Mouse (Mus musculus): ENCODE results near the gene Mipep. TPM values are rescaled to one million over a fixed set of nuclear protein-coding genes. Genes with fewer than 3 reads are reported as not detected.

Mipep gene
- polyA plus RNA-seq, 1 experiment from 2014 or later: 20.2 TPM

DNA sequence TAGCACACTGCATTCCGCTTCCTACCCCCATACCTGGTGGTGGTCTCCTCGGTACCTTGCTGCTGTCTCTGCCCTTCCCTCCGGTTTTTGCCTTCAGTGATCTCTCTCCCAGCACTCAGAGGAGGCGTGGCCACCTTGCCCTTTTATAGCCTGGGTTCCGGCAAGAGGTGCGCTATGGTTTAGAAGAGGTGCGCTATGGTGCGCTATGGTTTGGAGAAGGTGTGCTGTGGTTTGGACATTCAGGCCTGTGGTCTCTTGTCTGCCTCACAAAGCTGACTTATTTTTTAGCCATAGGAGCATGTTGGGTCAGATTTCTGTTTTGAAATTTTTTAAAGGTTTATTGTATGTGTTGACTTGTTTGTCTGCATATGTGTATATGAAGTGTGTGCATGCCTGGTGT lies 25.5 kb downstream of the Mipep start:
- no peak overlapping the region for H3K27ac ChIP-seq (replicated peaks)
- H3K36me3 ChIP-seq: peaks cover 10% of the 10 kb centered on the region; the same call in 1 of the 2 replicates
- no peak overlapping the region for H3K9ac ChIP-seq
- H3K27me3 ChIP-seq: no peaks in the 10 kb centered on the region
- no peak overlapping the region for H3K4me2 ChIP-seq
- no peak overlapping the region for H3K4me3 ChIP-seq
- WGBS: 91% methylated on average over 8 of the region's 8 CpGs
- no peaks in the 10 kb centered on the region for H3K4me1 ChIP-seq (replicated peaks)
- no peak for ATAC-seq (ENCODE audit: low FRiP score, low read depth)
- H3K9me3 ChIP-seq: no peaks in the 10 kb centered on the region

- H3K4me1 ChIP-seq (replicated peaks): no peaks in the 10 kb centered on the region
- H3K4me3 ChIP-seq: no peak overlapping the region
- H3K36me3 ChIP-seq: peaks cover 9% of the 10 kb centered on the region; the same call in 1 of the 2 replicates
- no peaks in the 10 kb centered on the region for H3K27me3 ChIP-seq
- H3K9me3 ChIP-seq: no peaks in the 10 kb centered on the region
- WGBS: 94% methylated on average over 4 of the region's 4 CpGs
- ATAC-seq (ENCODE audit: low FRiP score, low read depth): no peak
- H3K9ac ChIP-seq: no peak overlapping the region
- no peak overlapping the region for H3K4me2 ChIP-seq
- no peak overlapping the region for H3K27ac ChIP-seq (replicated peaks)
These were observed 27.2 kb downstream of the Mipep start for GRCm38 (mm10) chr14:60811547-60811946.

GRCm38 (mm10) chr14:60815098-60815497 lies 30.7 kb downstream of the Mipep start:
- Histone ChIP-seq H3K4me2 (no peak overlapping the region), H3K4me1 (replicated peaks) (no peaks in the 10 kb centered on the region), H3K27me3 (no peaks in the 10 kb centered on the region), H3K4me3 (no peak overlapping the region), H3K9ac (no peak overlapping the region), H3K27ac (replicated peaks) (no peak overlapping the region), H3K9me3 (no peaks in the 10 kb centered on the region), H3K36me3 (peaks cover 9% of the 10 kb centered on the region; the same call in 1 of the 2 replicates)
- 95% methylated on average over 5 of the region's 5 CpGs for WGBS
- no peak for ATAC-seq (ENCODE audit: low FRiP score, low read depth)

DNA sequence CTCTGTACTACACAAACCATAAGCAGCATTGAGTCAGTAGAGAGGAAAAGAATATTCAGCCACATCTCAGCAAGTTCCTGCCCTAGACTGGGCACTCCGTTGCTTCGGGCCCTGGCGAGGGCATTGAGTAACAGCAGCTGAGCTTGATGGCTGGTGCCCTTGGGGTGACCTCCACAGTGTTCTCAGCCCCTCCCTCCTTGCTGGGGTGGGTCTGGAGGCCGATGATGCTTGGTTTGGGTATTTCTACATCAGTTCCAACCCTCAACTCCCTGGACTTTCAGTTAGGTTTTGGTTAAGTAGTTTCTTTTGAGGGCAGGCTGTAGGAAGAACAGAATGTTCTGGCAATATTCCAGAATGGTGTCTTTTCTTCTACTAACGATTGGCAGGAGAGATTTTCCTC lies 33.7 kb downstream of the Mipep start:
- no peaks in the 10 kb centered on the region for H3K27me3 ChIP-seq
- H3K4me1 ChIP-seq (replicated peaks): no peaks in the 10 kb centered on the region
- H3K9ac ChIP-seq: no peak overlapping the region
- H3K36me3 ChIP-seq: peaks cover 6% of the 10 kb centered on the region; the same call in 1 of the 2 replicates
- no peak overlapping the region for H3K27ac ChIP-seq (replicated peaks)
- no peak for ATAC-seq (ENCODE audit: low FRiP score, low read depth)
- no peaks in the 10 kb centered on the region for H3K9me3 ChIP-seq
- no peak overlapping the region for H3K4me2 ChIP-seq
- no peak overlapping the region for H3K4me3 ChIP-seq
- 84% methylated on average over 5 of the region's 5 CpGs for WGBS

- Histone ChIP-seq H3K9ac (no peak overlapping the region), H3K36me3 (peaks cover 34% of the 10 kb centered on the region), H3K9me3 (no peaks in the 10 kb centered on the region), H3K4me3 (no peak overlapping the region), H3K27ac (replicated peaks) (no peak overlapping the region), H3K4me2 (no peak overlapping the region), H3K27me3 (no peaks in the 10 kb centered on the region), H3K4me1 (replicated peaks) (no peaks in the 10 kb centered on the region)
- ATAC-seq (ENCODE audit: low FRiP score, low read depth): no peak
- 94% methylated on average over 2 of the region's 2 CpGs for WGBS
These were observed 45.7 kb downstream of the Mipep start for GRCm38 (mm10) chr14:60830096-60830495.

GRCm38 (mm10) chr14:60836709-60837108 lies 52.3 kb downstream of the Mipep start:
- no peak for ATAC-seq (ENCODE audit: low FRiP score, low read depth)
- Histone ChIP-seq H3K9ac (no peak overlapping the region), H3K27ac (replicated peaks) (no peak overlapping the region), H3K4me1 (replicated peaks) (no peaks in the 10 kb centered on the region), H3K4me3 (no peak overlapping the region), H3K27me3 (no peaks in the 10 kb centered on the region), H3K4me2 (no peak overlapping the region), H3K36me3 (peaks cover 16% of the 10 kb centered on the region), H3K9me3 (no peaks in the 10 kb centered on the region)
- 44% methylated on average over 6 of the region's 6 CpGs for WGBS

DNA sequence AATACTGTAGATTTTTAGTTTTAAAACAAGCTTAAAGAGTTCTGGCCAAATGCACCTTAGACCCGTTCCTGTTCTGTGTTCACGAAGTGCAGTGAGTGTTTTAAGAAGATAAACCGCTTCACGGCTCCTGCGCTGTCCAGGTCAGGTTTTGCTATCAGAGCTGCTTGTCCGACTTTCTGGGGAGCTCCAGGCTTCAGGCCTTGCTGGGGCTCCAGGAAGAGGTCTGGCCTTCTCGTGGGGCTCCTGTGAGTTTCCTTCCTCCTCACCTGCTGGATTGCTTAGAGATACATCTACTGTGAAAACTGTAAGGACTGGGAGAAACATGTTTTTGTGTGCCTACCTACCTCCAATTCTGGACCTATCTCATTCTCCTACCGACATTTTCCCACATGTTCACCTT lies 55.3 kb downstream of the Mipep start:
- H3K9ac ChIP-seq: no peak overlapping the region
- H3K36me3 ChIP-seq: peaks cover under 1% of the 10 kb centered on the region; the same call in 1 of the 2 replicates
- no peaks in the 10 kb centered on the region for H3K27me3 ChIP-seq
- ATAC-seq (ENCODE audit: low FRiP score, low read depth): no peak
- no peaks in the 10 kb centered on the region for H3K4me1 ChIP-seq (replicated peaks)
- no peaks in the 10 kb centered on the region for H3K9me3 ChIP-seq
- WGBS: 92% methylated on average over 8 of the region's 8 CpGs
- H3K4me2 ChIP-seq: no peak overlapping the region
- no peak overlapping the region for H3K4me3 ChIP-seq
- H3K27ac ChIP-seq (replicated peaks): no peak overlapping the region

- Histone ChIP-seq H3K36me3 (peaks cover 12% of the 10 kb centered on the region; the same call in 1 of the 2 replicates), H3K4me1 (replicated peaks) (no peaks in the 10 kb centered on the region), H3K4me2 (no peak overlapping the region), H3K27me3 (no peaks in the 10 kb centered on the region), H3K9me3 (no peaks in the 10 kb centered on the region), H3K27ac (replicated peaks) (no peak overlapping the region), H3K9ac (no peak overlapping the region), H3K4me3 (no peak overlapping the region)
- 74% methylated on average over 14 of the region's 14 CpGs for WGBS
- no peak for ATAC-seq (ENCODE audit: low FRiP score, low read depth)
These were observed 57.7 kb downstream of the Mipep start for GRCm38 (mm10) chr14:60841977-60842659.

DNA sequence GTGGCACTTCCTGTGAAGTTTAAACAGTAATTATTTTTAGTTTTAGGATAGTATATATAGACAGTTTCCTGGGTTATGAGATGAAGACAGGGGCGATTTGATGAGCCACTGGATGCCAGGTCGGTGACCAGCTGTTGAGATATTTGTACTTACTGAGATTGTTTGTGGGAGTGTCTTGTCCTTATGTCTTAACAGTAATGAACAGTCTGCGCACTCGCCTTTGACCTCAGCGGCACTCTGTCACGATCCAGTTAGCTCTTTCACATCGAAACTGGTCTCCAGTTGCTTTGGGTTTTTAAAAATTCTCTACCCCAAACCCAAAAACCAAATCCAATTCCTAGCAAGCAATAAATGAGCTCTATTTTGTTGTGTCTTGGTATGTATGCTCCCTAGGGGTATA lies 59.2 kb downstream of the Mipep start:
- no peak overlapping the region for H3K4me2 ChIP-seq
- no peak overlapping the region for H3K4me3 ChIP-seq
- peaks cover 18% of the 10 kb centered on the region for H3K36me3 ChIP-seq
- H3K27me3 ChIP-seq: no peaks in the 10 kb centered on the region
- no peak overlapping the region for H3K9ac ChIP-seq
- ATAC-seq (ENCODE audit: low FRiP score, low read depth): no peak
- 90% methylated on average over 7 of the region's 7 CpGs for WGBS
- no peaks in the 10 kb centered on the region for H3K9me3 ChIP-seq
- no peaks in the 10 kb centered on the region for H3K4me1 ChIP-seq (replicated peaks)
- H3K27ac ChIP-seq (replicated peaks): no peak overlapping the region

DNA sequence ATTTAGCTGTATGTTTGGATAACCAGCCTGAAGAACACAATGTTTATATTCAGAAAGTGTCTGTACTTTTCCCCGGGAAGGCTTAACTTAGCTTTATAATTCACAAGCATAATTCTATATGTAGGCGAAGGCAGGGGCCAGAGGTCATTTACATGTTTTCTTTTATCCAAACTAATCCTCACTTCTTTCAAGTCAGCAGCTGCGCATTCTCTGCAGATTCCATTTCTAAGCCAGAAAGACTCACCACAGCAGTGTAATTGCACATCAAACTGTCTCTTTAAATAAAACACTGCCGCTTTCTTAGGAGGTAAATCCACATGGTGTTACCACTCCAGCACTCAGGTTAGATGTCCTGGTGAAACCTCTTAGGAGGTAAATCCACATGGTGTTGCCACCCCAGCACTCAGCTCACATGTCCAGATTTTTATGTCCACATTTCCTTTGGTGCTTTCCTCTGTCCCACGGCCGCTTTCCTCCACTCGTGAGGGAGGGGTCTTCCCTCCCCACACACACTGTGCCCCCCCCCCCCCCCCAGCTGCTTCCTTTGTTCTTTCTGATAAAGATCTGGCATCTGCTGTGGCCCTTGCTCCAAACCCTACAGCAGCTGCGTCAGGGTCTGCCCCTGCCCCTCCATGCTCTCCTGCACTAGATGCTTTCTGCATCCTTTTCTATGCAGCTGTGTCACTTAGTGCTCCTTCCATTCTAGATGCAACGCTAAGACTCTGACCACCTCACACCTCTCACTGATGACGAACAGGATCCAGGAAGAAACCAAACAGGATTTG lies 61.1 kb downstream of the Mipep start:
- no peaks in the 10 kb centered on the region for H3K27me3 ChIP-seq
- no peak overlapping the region for H3K9ac ChIP-seq
- no peak overlapping the region for H3K27ac ChIP-seq (replicated peaks)
- no peak for ATAC-seq (ENCODE audit: low FRiP score, low read depth)
- no peak overlapping the region for H3K4me3 ChIP-seq
- no peak overlapping the region for H3K4me2 ChIP-seq
- no peaks in the 10 kb centered on the region for H3K4me1 ChIP-seq (replicated peaks)
- H3K36me3 ChIP-seq: peaks cover 32% of the 10 kb centered on the region
- WGBS: 61% methylated on average over 10 of the region's 10 CpGs
- H3K9me3 ChIP-seq: no peaks in the 10 kb centered on the region

- Histone ChIP-seq H3K27ac (replicated peaks) (no peak overlapping the region), H3K27me3 (no peaks in the 10 kb centered on the region), H3K36me3 (peaks cover 32% of the 10 kb centered on the region), H3K9me3 (no peaks in the 10 kb centered on the region), H3K4me1 (replicated peaks) (no peaks in the 10 kb centered on the region), H3K4me2 (no peak overlapping the region), H3K9ac (no peak overlapping the region), H3K4me3 (no peak overlapping the region)
- WGBS: 95% methylated on average over 5 of the region's 5 CpGs
- no peak for ATAC-seq (ENCODE audit: low FRiP score, low read depth)
These were observed 61.8 kb downstream of the Mipep start for GRCm38 (mm10) chr14:60846174-60846573.

DNA sequence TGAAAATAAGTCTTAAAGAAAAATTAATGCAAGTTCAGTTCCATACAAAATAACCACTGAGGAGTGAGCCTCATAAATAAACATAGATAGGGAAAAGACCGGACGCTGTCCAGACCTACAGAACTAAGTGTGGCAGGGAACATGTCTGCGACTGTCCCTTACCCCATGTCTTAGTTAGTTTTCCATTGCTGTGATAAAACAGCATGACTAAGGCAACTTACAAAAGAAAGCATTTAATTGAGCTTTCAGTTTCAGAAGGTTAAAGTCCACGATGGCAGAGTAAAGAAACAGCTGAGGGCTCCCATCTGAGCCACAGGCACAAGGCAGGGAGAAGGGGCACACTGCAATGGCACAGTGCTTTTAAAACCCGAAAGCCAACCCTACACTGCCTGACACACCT lies 63.8 kb downstream of the Mipep start:
- ATAC-seq (ENCODE audit: low FRiP score, low read depth): no peak
- 87% methylated on average over 5 of the region's 5 CpGs for WGBS
- H3K9ac ChIP-seq: no peak overlapping the region
- no peak overlapping the region for H3K4me2 ChIP-seq
- H3K4me1 ChIP-seq (replicated peaks): no peaks in the 10 kb centered on the region
- H3K36me3 ChIP-seq: peaks cover 48% of the 10 kb centered on the region
- H3K27ac ChIP-seq (replicated peaks): no peak overlapping the region
- H3K9me3 ChIP-seq: no peaks in the 10 kb centered on the region
- no peak overlapping the region for H3K4me3 ChIP-seq
- H3K27me3 ChIP-seq: no peaks in the 10 kb centered on the region

Data from hindbrain, embryonic 15.5 days (tissue).